In the genomic region with DNA sequence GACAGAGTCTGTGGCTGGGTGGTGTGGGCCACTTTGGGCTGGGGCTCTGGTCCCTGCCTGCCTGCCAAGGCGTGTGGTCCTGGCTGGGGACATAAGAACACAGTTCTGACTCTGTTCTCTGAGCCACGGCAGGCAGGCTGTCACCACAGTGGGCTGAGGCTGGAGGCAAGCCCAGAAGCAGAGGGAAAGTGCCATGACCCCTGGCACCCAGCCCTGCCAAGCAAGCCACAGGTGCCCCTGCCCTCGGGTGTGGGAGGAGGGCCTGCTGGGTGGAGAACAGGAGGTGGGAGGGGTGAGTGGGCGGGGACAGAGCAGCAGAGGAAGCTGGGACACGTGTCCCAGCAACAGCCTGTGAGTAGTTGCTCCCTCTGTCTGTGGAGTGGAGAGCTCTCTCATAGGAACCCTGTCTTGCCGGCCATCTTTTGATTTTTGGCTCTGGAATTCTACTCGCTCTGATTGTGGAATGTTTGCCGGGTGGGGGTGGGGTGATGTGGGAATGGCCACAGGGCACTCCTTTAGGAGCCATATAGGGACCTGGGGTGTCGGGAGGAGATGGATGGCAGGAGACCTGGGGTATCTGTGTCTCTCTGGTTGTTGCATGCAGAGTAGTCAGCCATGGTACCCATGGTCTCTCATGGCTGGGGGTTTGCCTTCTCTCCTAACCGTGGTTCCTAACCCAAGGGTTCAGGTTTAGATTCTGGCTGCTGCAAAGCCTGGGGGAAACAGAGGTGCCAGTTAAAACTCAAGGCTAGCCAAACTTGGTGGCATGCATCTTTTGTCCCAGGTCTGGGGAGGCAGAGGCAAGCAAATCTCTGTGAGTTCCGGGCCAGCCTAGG, we compare ENCODE assay signal across 8 mouse cellular contexts.
DNase-seq lines count a peak whose midpoint lies in the region; ATAC-seq lines count a peak whose summit lies in the region.

No protein-coding gene starts in this region.

- peak; percentile 90 for DNase-seq in CD4-positive, CD25-positive, alpha-beta regulatory T cell, adult 2 months (ENCODE audit: low read depth, low spot score)
- DNase-seq in brain, embryonic 18.5 days (ENCODE audit: low read depth, low spot score), result peak; percentile 60
- peak; percentile 95 for DNase-seq in fibroblast of lung, adult 2 months (ENCODE audit: low read depth)
- peak; percentile 96 for DNase-seq in kidney, postnatal 14 days
- peak; percentile 58 for DNase-seq in neural tube, embryonic 10.5 days (ENCODE audit: extremely low spot score, low spot score)

- H3K27me3 ChIP-seq in heart, embryonic 14.5 days (ENCODE audit: control insufficient read depth, insufficient read depth, low read length), result no peaks in the 10 kb centered on the region
- no peaks in the 10 kb centered on the region for H3K27me3 ChIP-seq in liver, embryonic 12.5 days (replicated peaks)
- no peaks in the 10 kb centered on the region for H3K27me3 ChIP-seq in stomach, embryonic 15.5 days (replicated peaks)

- peak overlapping the region; percentile 14; the same call in 1 of the 2 replicates for H3K9ac ChIP-seq in heart, embryonic 14.5 days (ENCODE audit: low read length)
- peak overlapping the region; percentile 77 for H3K9ac ChIP-seq in liver, embryonic 12.5 days
- H3K9ac ChIP-seq in stomach, embryonic 15.5 days, result no peak overlapping the region

- 0 out of 4 replicates have a peak overlapping the region, but pooled peaks of 1 of the 2 experiments have one; percentile 4 for H3K4me3 ChIP-seq in heart, embryonic 14.5 days (ENCODE audit: control insufficient read depth in 1 of 2, insufficient read depth in 1 of 2, low read depth in 1 of 2, low read length in 2 of 2)
- peak overlapping the region; percentile 59 for H3K4me3 ChIP-seq in liver, embryonic 12.5 days
- no peak overlapping the region for H3K4me3 ChIP-seq in stomach, embryonic 15.5 days (replicated peaks)

- ATAC-seq in heart, embryonic 14.5 days (ENCODE audit: insufficient number of reproducible peaks, insufficient read depth, low FRiP score, low read depth), result peak; percentile 79
- ATAC-seq in liver, embryonic 12.5 days, result peak; percentile 66
- peak; percentile 70 for ATAC-seq in stomach, embryonic 15.5 days (ENCODE audit: insufficient read depth, low FRiP score, low read depth)

- no peaks in the 10 kb centered on the region for H3K36me3 ChIP-seq in heart, embryonic 14.5 days (ENCODE audit: control insufficient read depth, insufficient read depth, low read length)
- no peaks in the 10 kb centered on the region for H3K36me3 ChIP-seq in liver, embryonic 12.5 days
- H3K36me3 ChIP-seq in stomach, embryonic 15.5 days, result no peaks in the 10 kb centered on the region

- 19% methylated on average over 11 of the region's 11 CpGs for WGBS in heart, embryonic 14.5 days
- WGBS in liver, embryonic 12.5 days (ENCODE audit: insufficient replicate concordance), result 9% methylated on average over 11 of the region's 11 CpGs
- WGBS in stomach, embryonic 15.5 days, result 25% methylated on average over 11 of the region's 11 CpGs

- H3K27ac ChIP-seq in heart, embryonic 14.5 days (replicated peaks in 1 of 2; ENCODE audit: control insufficient read depth in 1 of 2, insufficient read depth in 1 of 2, low read depth in 2 of 2, low read length in 2 of 2), result peak overlapping the region; percentile 83 to 87
- H3K27ac ChIP-seq in liver, embryonic 12.5 days, result peak overlapping the region; percentile 97
- peak overlapping the region; percentile 85 for H3K27ac ChIP-seq in stomach, embryonic 15.5 days

- H3K4me2 ChIP-seq in heart, embryonic 14.5 days (ENCODE audit: low read length), result peak overlapping the region; percentile 39
- peak overlapping the region; percentile 81 for H3K4me2 ChIP-seq in liver, embryonic 12.5 days
- H3K4me2 ChIP-seq in stomach, embryonic 15.5 days, result peak overlapping the region; percentile 33

- peaks cover 57 to 74% of the 10 kb centered on the region in 2 experiments for H3K4me1 ChIP-seq in heart, embryonic 14.5 days (ENCODE audit: control insufficient read depth in 2 of 2, insufficient read depth in 2 of 2, low read length in 2 of 2)
- H3K4me1 ChIP-seq in liver, embryonic 12.5 days, result peaks cover 100% of the 10 kb centered on the region
- H3K4me1 ChIP-seq in stomach, embryonic 15.5 days, result peaks cover 67% of the 10 kb centered on the region

- H3K9me3 ChIP-seq in heart, embryonic 14.5 days (ENCODE audit: control insufficient read depth, low read length), result no peaks in the 10 kb centered on the region
- no peaks in the 10 kb centered on the region for H3K9me3 ChIP-seq in liver, embryonic 12.5 days (replicated peaks)
- no peaks in the 10 kb centered on the region for H3K9me3 ChIP-seq in stomach, embryonic 15.5 days
